Mouse (Mus musculus) heart, postnatal 0 days (tissue): Measurements from ENCODE around the gene C1galt1. TPM values are rescaled to one million over a fixed set of nuclear protein-coding genes. Genes with fewer than 3 reads are reported as not detected.

Source experiments
- ATAC-seq: fragments of 200-750 bp; cut with Nextera tagmentation; 2 replicates; pipeline ENCODE4 v1.8.0; 2017; ENCODE audit warnings: low read depth, moderate number of reproducible peaks, moderate library complexity; ENCODE audit not compliant: insufficient read depth
- DNase-seq: peaks from one replicate; pipeline ENCODE4 v3.0.0-alpha.2; 2016; ENCODE audit warnings: low spot score
- H3K27ac ChIP-seq: fragments of 300-500 bp; sonication (generic); 2 replicates; pipeline ENCODE4 v1.5.1; 2014; ENCODE audit warnings: low read depth, mild to moderate bottlenecking
- H3K27me3 ChIP-seq: fragments of 300-500 bp; sonication (generic); 2 replicates; pipeline ENCODE4 v1.6.1; 2014; ENCODE audit warnings: low read length, mixed read lengths; ENCODE audit not compliant: control insufficient read depth, insufficient read depth
- H3K36me3 ChIP-seq: fragments of 300-500 bp; sonication (generic); replicated peaks from 2 replicates; pipeline ENCODE4 v1.6.1; 2014; ENCODE audit warnings: low read length, mixed read lengths; ENCODE audit not compliant: control insufficient read depth, insufficient read depth
- H3K4me1 ChIP-seq: fragments of 300-500 bp; sonication (generic); 2 replicates; pipeline ENCODE4 v1.6.1; 2014; ENCODE audit warnings: antibody characterized with exemption; ENCODE audit not compliant: control insufficient read depth, insufficient read depth
- H3K4me2 ChIP-seq: fragments of 300-500 bp; sonication (generic); 2 replicates; pipeline ENCODE4 v1.6.1; 2014; ENCODE audit warnings: low read depth, mild to moderate bottlenecking, low read length, moderate library complexity
- H3K4me3 ChIP-seq: fragments of 300-500 bp; sonication (generic); 2 replicates; pipeline ENCODE4 v1.5.1; 2014; ENCODE audit warnings: low read depth, low read length
- H3K9ac ChIP-seq: fragments of 300-500 bp; sonication (generic); replicated peaks from 2 replicates; pipeline ENCODE4 v1.6.1; 2014; ENCODE audit warnings: low read depth, low read length, mixed read lengths
- H3K9me3 ChIP-seq: fragments of 300-500 bp; sonication (generic); replicated peaks from 2 replicates; pipeline ENCODE4 v1.6.1; 2016; ENCODE audit warnings: low read length; ENCODE audit not compliant: control insufficient read depth
- CTCF ChIP-seq: IDR thresholded peaks from 2 replicates; pipeline ENCODE4 v1.5.1; 2016; ENCODE audit warnings: antibody characterized with exemption, control low read depth, low read depth
- EP300 ChIP-seq: IDR thresholded peaks from 2 replicates; pipeline ENCODE4 v1.6.1; 2016; ENCODE audit warnings: antibody characterized with exemption, low read depth
- WGBS: fragments of 180-500 bp; shearing (Covaris S2); extraction: QIAGEN DNeasy Blood & Tissue Kit; methylation state at CpG from one replicate; pipeline ENCODE4 v1.1.7; 2014; 5-methylcytosine and 5-hydroxymethylcytosine counted together
- polyA plus RNA-seq: library from polyadenylated mRNA; unstranded; fragments of >200 nt; fragmentation: Nextera tagmentation; extraction: Ambion mirVana; gene quantifications from 2 replicates; pipeline ENCODE4 v1.2.1, GENCODE M21; 2015
- total RNA-seq: library from RNA; depleted of rRNA; stranded (reverse); fragments of >200 nt; gene quantifications from 2 replicates; pipeline ENCODE4 v1.2.3, GENCODE M21; 2014; ENCODE audit warnings: low replicate concordance

Gene C1galt1
- total and polyA plus RNA-seq, 2 experiments from 2014 or later = 2.4 to 17.0 TPM

- H3K4me1 ChIP-seq = peaks cover 23% of the 10 kb centered on the region
- no peak for ATAC-seq
- H3K9me3 ChIP-seq = no peaks in the 10 kb centered on the region
- no peak for DNase-seq
- no peak overlapping the region for H3K4me2 ChIP-seq
- H3K36me3 ChIP-seq = no peaks in the 10 kb centered on the region
- no peak overlapping the region for H3K9ac ChIP-seq
- TF ChIP-seq CTCF (no peak), EP300 (no peak)
- H3K4me3 ChIP-seq = no peak overlapping the region
- no peaks in the 10 kb centered on the region for H3K27me3 ChIP-seq
- no peak overlapping the region for H3K27ac ChIP-seq
- WGBS = 86% methylated on average over 3 of the region's 3 CpGs
Observed at GRCm38 (mm10) chr6:7853461-7853860, 8.8 kb downstream of the C1galt1 start.

- H3K4me1 ChIP-seq = peaks cover 37% of the 10 kb centered on the region
- no peaks in the 10 kb centered on the region for H3K36me3 ChIP-seq
- no peak for TF ChIP-seq EP300
- 0 out of 2 replicates have a peak, but pooled peaks have one; percentile 3 for TF ChIP-seq CTCF
- no peak overlapping the region for H3K4me3 ChIP-seq
- no peak overlapping the region for H3K9ac ChIP-seq
- DNase-seq (no peak), ATAC-seq (no peak)
- H3K27ac ChIP-seq = peak overlapping the region; percentile 57; the same call in 1 of the 2 replicates
- H3K27me3 ChIP-seq = no peaks in the 10 kb centered on the region
- H3K4me2 ChIP-seq = no peak overlapping the region
- H3K9me3 ChIP-seq = no peaks in the 10 kb centered on the region
- 64% methylated on average over 5 of the region's 5 CpGs for WGBS
Observed at GRCm38 (mm10) chr6:7856682-7857290, 12.1 kb downstream of the C1galt1 start.

GRCm38 (mm10) chr6:7857356-7858247 is 13.0 kb downstream of the C1galt1 start:
- no peaks in the 10 kb centered on the region for H3K9me3 ChIP-seq
- 43% methylated on average over 8 of the region's 8 CpGs for WGBS
- H3K9ac ChIP-seq = no peak overlapping the region
- H3K27me3 ChIP-seq = no peaks in the 10 kb centered on the region
- H3K27ac ChIP-seq = peak overlapping the region; percentile 57
- H3K36me3 ChIP-seq = no peaks in the 10 kb centered on the region
- ATAC-seq (no peak), DNase-seq (peak; percentile 43)
- H3K4me2 ChIP-seq = no peak overlapping the region
- TF ChIP-seq EP300 (no peak), CTCF (no peak)
- H3K4me3 ChIP-seq = no peak overlapping the region
- peaks cover 44% of the 10 kb centered on the region for H3K4me1 ChIP-seq

GRCm38 (mm10) chr6:7858586-7858985 is 13.9 kb downstream of the C1galt1 start:
- ATAC-seq (no peak; the same call in 1 of the 2 replicates), DNase-seq (no peak)
- Histone ChIP-seq H3K27ac (peak overlapping the region; percentile 52; the same call in 1 of the 2 replicates), H3K27me3 (no peaks in the 10 kb centered on the region), H3K9ac (no peak overlapping the region), H3K9me3 (no peaks in the 10 kb centered on the region), H3K36me3 (no peaks in the 10 kb centered on the region), H3K4me2 (no peak overlapping the region), H3K4me1 (peaks cover 49% of the 10 kb centered on the region), H3K4me3 (no peak overlapping the region)
- TF ChIP-seq CTCF = no peak
- TF ChIP-seq EP300 = no peak
- 46% methylated on average over 5 of the region's 5 CpGs for WGBS

GRCm38 (mm10) chr6:7859161-7859560 is 14.5 kb downstream of the C1galt1 start:
- 50% methylated on average over 3 of the region's 3 CpGs for WGBS
- Histone ChIP-seq H3K36me3 (no peaks in the 10 kb centered on the region), H3K9ac (no peak overlapping the region), H3K4me3 (no peak overlapping the region), H3K27ac (no peak overlapping the region), H3K27me3 (no peaks in the 10 kb centered on the region), H3K4me1 (peaks cover 49% of the 10 kb centered on the region), H3K4me2 (no peak overlapping the region), H3K9me3 (no peaks in the 10 kb centered on the region)
- peak; percentile 63 for DNase-seq
- TF ChIP-seq CTCF = no peak
- no peak for TF ChIP-seq EP300
- peak; percentile 50; the same call in 1 of the 2 replicates for ATAC-seq
